Mouse (Mus musculus): ENCODE data around the gene Flt1.

GRCm38 (mm10) chr5:147585070-147585469, 140.7 kb downstream of the Flt1 start:
- TF ChIP-seq POLR2A (IDR thresholded peaks at IDR 0.05; ENCODE audit: insufficient read depth, low read depth, low read length) (no peak), CTCF (IDR thresholded peaks at IDR 0.05) (no peak)

Measured in heart, adult 2 months (tissue).